Mouse (Mus musculus) embryonic facial prominence, embryonic 11.5 days (tissue): ENCODE measurements around the gene Atp10a. TPM values are rescaled to one million over a fixed set of nuclear protein-coding genes. Genes with fewer than 3 reads are reported as not detected.
A peak's percentile ranks its signal among the peaks of the same experiment; 100 is the strongest.

Experiments
- ATAC-seq: fragments of 200-750 bp; cut with Nextera tagmentation; replicated peaks from 2 replicates; pipeline ENCODE4 v1.8.0; 2017; ENCODE audit warnings: low read depth; ENCODE audit not compliant: insufficient number of reproducible peaks, low FRiP score, low TSS enrichment
- DNase-seq: peaks from one replicate; pipeline ENCODE4 v3.0.0-alpha.2; 2015; ENCODE audit warnings: low spot score
- H3K27ac ChIP-seq: fragments of 300-500 bp; sonication (generic); replicated peaks from 2 replicates; pipeline ENCODE4 v1.5.1; 2014; ENCODE audit warnings: mild to moderate bottlenecking, low read depth, low read length, control low read depth
- H3K27me3 ChIP-seq: fragments of 300-500 bp; sonication (generic); 2 replicates; pipeline ENCODE4 v1.6.1; 2014; ENCODE audit warnings: mild to moderate bottlenecking, low read length, moderate library complexity, mixed read lengths; ENCODE audit not compliant: control insufficient read depth, insufficient read depth
- H3K36me3 ChIP-seq: fragments of 300-500 bp; sonication (generic); replicated peaks from 2 replicates; pipeline ENCODE4 v1.6.1; 2014; ENCODE audit warnings: low read depth, mild to moderate bottlenecking, low read length, moderate library complexity, mixed read lengths; ENCODE audit not compliant: control insufficient read depth, insufficient read depth
- H3K4me1 ChIP-seq: fragments of 300-500 bp; sonication (generic); 2 replicates; pipeline ENCODE4 v1.6.1; 2014; ENCODE audit warnings: low read length, mixed read lengths; ENCODE audit not compliant: control insufficient read depth, insufficient read depth
- H3K4me2 ChIP-seq: fragments of 300-500 bp; sonication (generic); 2 replicates; pipeline ENCODE4 v1.6.1; 2014; ENCODE audit warnings: low read depth, mild to moderate bottlenecking, control low read depth, low read length, moderate library complexity
- H3K4me3 ChIP-seq: fragments of 300-500 bp; sonication (generic); 2 replicates; pipeline ENCODE4 v1.5.1; 2014; ENCODE audit warnings: low read depth, low read length, control low read depth
- H3K9ac ChIP-seq: fragments of 300-500 bp; sonication (generic); replicated peaks from 2 replicates; pipeline ENCODE4 v1.6.1; 2014; ENCODE audit warnings: mild to moderate bottlenecking, control low read depth, low read length
- H3K9me3 ChIP-seq: fragments of 300-500 bp; sonication (generic); replicated peaks from 2 replicates; pipeline ENCODE4 v1.6.1; 2016; ENCODE audit warnings: mild to moderate bottlenecking, low read length, inconsistent platforms, mixed read lengths; ENCODE audit not compliant: control insufficient read depth
- WGBS: fragments of 180-500 bp; shearing (Covaris S2); extraction: QIAGEN DNeasy Blood & Tissue Kit; methylation state at CpG from one replicate; pipeline ENCODE4 v1.1.7; 2014; 5-methylcytosine and 5-hydroxymethylcytosine counted together
- polyA plus RNA-seq: library from polyadenylated mRNA; unstranded; fragments of >200 nt; fragmentation: Nextera tagmentation; extraction: Ambion mirVana; gene quantifications from 2 replicates; pipeline ENCODE4 v1.2.1, GENCODE M21; 2014

The Atp10a gene
- polyA plus RNA-seq, 1 experiment from 2014 or later: 1.9 TPM

GRCm38 (mm10) chr7:58711811-58712210, 55.8 kb downstream of the Atp10a start:
- WGBS: 89% methylated on average over 7 of the region's 7 CpGs
- DNase-seq (no peak), ATAC-seq (no peak)
- H3K27me3 ChIP-seq: no peaks in the 10 kb centered on the region
- H3K4me3 ChIP-seq: no peak overlapping the region
- H3K27ac ChIP-seq: no peak overlapping the region
- H3K4me1 ChIP-seq: no peaks in the 10 kb centered on the region
- H3K9me3 ChIP-seq: no peaks in the 10 kb centered on the region
- no peaks in the 10 kb centered on the region for H3K36me3 ChIP-seq
- H3K9ac ChIP-seq: no peak overlapping the region
- no peak overlapping the region for H3K4me2 ChIP-seq

- Histone ChIP-seq H3K4me3 (no peak overlapping the region), H3K27ac (no peak overlapping the region), H3K9me3 (no peaks in the 10 kb centered on the region), H3K9ac (no peak overlapping the region), H3K4me2 (no peak overlapping the region), H3K27me3 (no peaks in the 10 kb centered on the region), H3K4me1 (no peaks in the 10 kb centered on the region), H3K36me3 (no peaks in the 10 kb centered on the region)
- no peak for DNase-seq
- 52% methylated on average over 1 of the region's 1 CpGs for WGBS
- ATAC-seq: no peak
Observed at GRCm38 (mm10) chr7:58715576-58716144, 59.7 kb downstream of the Atp10a start.

- H3K4me3 ChIP-seq: no peak overlapping the region
- no peaks in the 10 kb centered on the region for H3K27me3 ChIP-seq
- no peak for DNase-seq
- H3K9ac ChIP-seq: no peak overlapping the region
- no peak overlapping the region for H3K27ac ChIP-seq
- H3K36me3 ChIP-seq: no peaks in the 10 kb centered on the region
- H3K4me2 ChIP-seq: no peak overlapping the region
- ATAC-seq: no peak
- WGBS: 92% methylated on average over 3 of the region's 3 CpGs
- H3K4me1 ChIP-seq: no peaks in the 10 kb centered on the region
- H3K9me3 ChIP-seq: no peaks in the 10 kb centered on the region
Observed at GRCm38 (mm10) chr7:58716626-58717025, 60.7 kb downstream of the Atp10a start.

- ATAC-seq (no peak), DNase-seq (no peak)
- H3K4me3 ChIP-seq: no peak overlapping the region
- no peaks in the 10 kb centered on the region for H3K27me3 ChIP-seq
- H3K9ac ChIP-seq: no peak overlapping the region
- no peaks in the 10 kb centered on the region for H3K4me1 ChIP-seq
- no peaks in the 10 kb centered on the region for H3K36me3 ChIP-seq
- no peak overlapping the region for H3K4me2 ChIP-seq
- H3K9me3 ChIP-seq: no peaks in the 10 kb centered on the region
- H3K27ac ChIP-seq: no peak overlapping the region
- 87% methylated on average over 2 of the region's 2 CpGs for WGBS
Observed at GRCm38 (mm10) chr7:58718556-58718955, 62.6 kb downstream of the Atp10a start.

GRCm38 (mm10) chr7:58719218-58719938, 63.4 kb downstream of the Atp10a start:
- Histone ChIP-seq H3K9ac (no peak overlapping the region), H3K27ac (no peak overlapping the region), H3K27me3 (no peaks in the 10 kb centered on the region), H3K9me3 (no peaks in the 10 kb centered on the region), H3K4me2 (no peak overlapping the region), H3K4me3 (no peak overlapping the region), H3K4me1 (no peaks in the 10 kb centered on the region), H3K36me3 (no peaks in the 10 kb centered on the region)
- WGBS: 70% methylated on average over 4 of the region's 4 CpGs
- ATAC-seq (no peak), DNase-seq (no peak)

GRCm38 (mm10) chr7:58722250-58722649, 66.3 kb downstream of the Atp10a start:
- DNase-seq: no peak
- 97% methylated on average over 1 of the region's 1 CpGs for WGBS

GRCm38 (mm10) chr7:58730201-58730600, 74.2 kb downstream of the Atp10a start:
- Histone ChIP-seq H3K4me2 (no peak overlapping the region), H3K27ac (no peak overlapping the region), H3K9me3 (no peaks in the 10 kb centered on the region), H3K4me1 (no peaks in the 10 kb centered on the region), H3K4me3 (no peak overlapping the region), H3K27me3 (no peaks in the 10 kb centered on the region), H3K36me3 (no peaks in the 10 kb centered on the region), H3K9ac (no peak overlapping the region)
- WGBS: 50% methylated on average over 8 of the region's 8 CpGs
- no peak for ATAC-seq
- peak; percentile 14 for DNase-seq

More at GRCm38 (mm10) chr7:58722250-58722649, 66.3 kb downstream of the Atp10a start:
- H3K4me1 ChIP-seq: no peaks in the 10 kb centered on the region
- no peak overlapping the region for H3K4me3 ChIP-seq
- H3K9ac ChIP-seq: no peak overlapping the region
- no peak overlapping the region for H3K4me2 ChIP-seq
- H3K36me3 ChIP-seq: no peaks in the 10 kb centered on the region
- H3K27ac ChIP-seq: no peak overlapping the region
- no peak for ATAC-seq
- H3K27me3 ChIP-seq: no peaks in the 10 kb centered on the region
- H3K9me3 ChIP-seq: no peaks in the 10 kb centered on the region

- WGBS: 91% methylated on average over 1 of the region's 1 CpGs
- ATAC-seq: no peak
- no peak overlapping the region for H3K4me3 ChIP-seq
- no peaks in the 10 kb centered on the region for H3K4me1 ChIP-seq
- DNase-seq: no peak
- no peaks in the 10 kb centered on the region for H3K27me3 ChIP-seq
- no peak overlapping the region for H3K9ac ChIP-seq
- no peaks in the 10 kb centered on the region for H3K9me3 ChIP-seq
- H3K4me2 ChIP-seq: no peak overlapping the region
- H3K27ac ChIP-seq: no peak overlapping the region
- H3K36me3 ChIP-seq: no peaks in the 10 kb centered on the region
Observed at GRCm38 (mm10) chr7:58730831-58731230, 74.9 kb downstream of the Atp10a start.
